Mouse (Mus musculus) CD4-positive, CD25-positive, alpha-beta regulatory T cell, adult 9 weeks (primary cell): ENCODE results near the gene Muc20. TPM values are rescaled to one million over a fixed set of nuclear protein-coding genes. Genes with fewer than 3 reads are reported as not detected.

Experiments
- polyA plus RNA-seq: library from polyadenylated mRNA; unstranded; fragments of 100-300 nt; shearing (Covaris generic); gene quantifications from one replicate; pipeline ENCODE4 v1.2.1, GENCODE M21; 2017

Gene Muc20
- polyA plus RNA-seq, result 0.27 TPM

DNA sequence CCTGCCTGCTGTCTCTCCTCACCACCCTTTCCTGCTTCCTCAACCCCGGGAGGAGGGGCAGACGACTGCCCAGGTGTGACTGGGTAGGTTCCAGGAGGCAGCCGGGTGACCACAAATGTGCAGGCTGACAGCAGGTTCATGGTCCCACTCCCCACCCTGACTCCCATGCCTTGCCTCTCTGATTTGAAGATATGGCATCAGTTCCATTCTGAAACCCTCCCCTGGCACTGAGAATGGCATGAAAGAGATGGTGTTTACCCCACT is at the start of gene Muc20:
TSS of gene Muc20 (minus strand) at position 10 of the 264 bp plus-strand sequence.

DNA sequence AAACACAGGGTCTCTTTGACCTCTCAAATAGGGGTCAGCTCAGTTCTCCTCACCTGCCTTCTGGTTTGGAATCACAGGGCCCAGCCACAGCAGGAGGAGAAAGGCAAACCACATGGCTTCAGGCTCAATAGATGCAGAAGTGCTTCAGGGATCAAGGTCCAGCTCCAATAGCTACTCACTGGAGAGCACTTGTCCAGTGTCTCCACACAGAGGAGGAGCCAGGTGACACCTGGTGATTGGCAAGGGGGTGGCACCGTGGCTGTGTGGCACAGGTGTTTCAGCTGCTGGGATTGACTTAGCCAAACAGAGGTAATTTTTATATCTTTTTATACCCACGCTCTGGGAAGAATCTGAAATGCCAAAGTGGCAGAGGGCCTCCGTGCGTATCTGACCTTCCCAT is 13.1 kb upstream of the Muc20 start, which contains the start of gene Smbd1:
TSS of gene Smbd1 (minus strand) at position 157 of the 400 bp plus-strand sequence.

GRCm38 (mm10) chr16:32735586-32735985 is 61.6 kb downstream of the Muc20 start, which contains the start of gene Muc4:
Muc4 (plus strand) TSS chr16:32735886.

Other genes with a start within 250 kb of the Muc20 start
- 38.9 TPM for gene Tfrc, start 188.5 kb downstream of the Muc20 start, polyA plus RNA-seq
- gene Tnk2, start 153.6 kb downstream of the Muc20 start, polyA plus RNA-seq, result 13.9 TPM
- not detected for gene Muc4, start 61.5 kb downstream of the Muc20 start, polyA plus RNA-seq
- not detected for gene Smbd1, start 13.0 kb upstream of the Muc20 start, polyA plus RNA-seq
- gene Fyttd1, start 80.1 kb upstream of the Muc20 start, polyA plus RNA-seq, result 97.0 TPM
- 22.4 TPM for gene Rubcn, start 80.3 kb upstream of the Muc20 start, polyA plus RNA-seq
- 67.8 TPM for gene Lrch3, start 116.7 kb upstream of the Muc20 start, polyA plus RNA-seq